Mouse (Mus musculus) brown adipose tissue, adult 24 weeks (tissue): ENCODE measurements at regions not wholly inside any gene's neighbourhood (a gene's known extent, or its start where the extent isn't known, plus 50 kb on each side); places are given as distances from the start of the nearest gene placed in this dataset.

Source experiments
- H3K27ac ChIP-seq: fragments of 200-500 bp; replicated peaks from 2 replicates; pipeline ENCODE4 v1.5.1; 2012; ENCODE audit warnings: low read depth, mild to moderate bottlenecking, low read length
- H3K4me1 ChIP-seq: fragments of 200-500 bp; 2 replicates; pipeline ENCODE4 v1.6.1; 2012; ENCODE audit warnings: low read length, mixed read lengths; ENCODE audit not compliant: control insufficient read depth, insufficient read depth, insufficient read length
- H3K4me3 ChIP-seq: fragments of 200-500 bp; 2 replicates; pipeline ENCODE4 v1.5.1; 2012; ENCODE audit warnings: low read depth, mild to moderate bottlenecking, low read length, moderate library complexity; ENCODE audit not compliant: insufficient read depth

DNA sequence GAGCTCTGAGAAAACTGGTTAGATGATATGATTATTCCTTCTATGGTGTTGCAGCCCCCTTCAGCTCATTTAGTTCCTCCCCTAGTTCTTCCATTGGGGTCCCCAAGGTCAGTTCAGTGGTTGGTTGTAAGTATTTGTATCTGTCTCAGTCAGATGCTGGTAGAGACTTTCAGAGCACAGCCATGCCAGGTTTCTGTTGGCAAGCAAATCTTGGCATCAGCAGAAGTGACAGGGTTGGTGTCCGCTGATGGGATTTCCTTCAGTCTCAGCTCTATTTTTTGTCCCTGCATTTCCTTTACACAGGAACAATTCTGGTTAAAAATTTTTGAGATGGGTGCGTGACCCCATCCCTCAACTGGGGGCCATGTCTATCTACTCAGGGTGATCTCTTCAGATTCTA lies 55.3 kb upstream of the Spaca1 start:
- Histone ChIP-seq H3K4me3 (no peak overlapping the region), H3K27ac (no peak overlapping the region), H3K4me1 (no peaks in the 10 kb centered on the region)

DNA sequence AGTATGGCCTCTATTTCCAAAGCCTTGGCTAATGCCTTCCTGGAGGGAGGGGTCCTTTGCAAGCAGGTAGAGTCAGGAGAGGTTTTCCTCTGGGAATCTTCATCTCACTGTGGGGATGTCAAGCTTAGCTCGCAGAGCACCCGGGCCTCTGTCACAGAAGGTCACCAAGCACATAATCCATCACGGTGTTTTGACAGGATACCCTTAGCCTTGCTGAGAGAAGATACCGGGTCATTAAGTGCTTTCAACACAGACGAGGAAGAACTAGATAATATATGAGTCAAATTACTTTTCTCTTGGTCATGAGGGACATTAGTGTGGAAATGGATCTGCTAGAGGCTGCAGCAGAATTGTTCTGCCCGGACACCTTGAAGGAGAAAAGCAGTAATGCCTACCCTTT lies 64.3 kb upstream of the Spaca1 start:
- H3K4me1 ChIP-seq = no peaks in the 10 kb centered on the region
- no peak overlapping the region for H3K4me3 ChIP-seq
- no peak overlapping the region for H3K27ac ChIP-seq

DNA sequence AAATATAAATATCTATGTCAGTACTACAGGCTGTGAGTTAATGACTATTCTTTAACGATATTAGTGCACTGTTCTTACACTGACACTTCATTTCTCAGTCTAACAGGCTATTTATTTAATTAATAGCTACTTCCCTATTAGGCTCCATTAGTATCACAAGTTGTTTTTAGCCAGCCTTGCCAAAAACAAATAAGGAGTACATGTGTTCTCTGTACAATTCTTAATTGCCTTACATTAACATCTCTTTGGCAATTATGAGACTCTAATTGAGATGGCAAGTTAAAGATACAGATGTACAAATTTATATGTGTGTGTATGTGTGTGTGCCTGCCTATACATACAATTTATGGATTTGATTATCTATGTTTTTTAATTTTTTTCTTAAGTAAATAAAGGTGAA lies 67.1 kb upstream of the Spaca1 start:
- Histone ChIP-seq H3K4me1 (no peaks in the 10 kb centered on the region), H3K27ac (no peak overlapping the region), H3K4me3 (no peak overlapping the region)

DNA sequence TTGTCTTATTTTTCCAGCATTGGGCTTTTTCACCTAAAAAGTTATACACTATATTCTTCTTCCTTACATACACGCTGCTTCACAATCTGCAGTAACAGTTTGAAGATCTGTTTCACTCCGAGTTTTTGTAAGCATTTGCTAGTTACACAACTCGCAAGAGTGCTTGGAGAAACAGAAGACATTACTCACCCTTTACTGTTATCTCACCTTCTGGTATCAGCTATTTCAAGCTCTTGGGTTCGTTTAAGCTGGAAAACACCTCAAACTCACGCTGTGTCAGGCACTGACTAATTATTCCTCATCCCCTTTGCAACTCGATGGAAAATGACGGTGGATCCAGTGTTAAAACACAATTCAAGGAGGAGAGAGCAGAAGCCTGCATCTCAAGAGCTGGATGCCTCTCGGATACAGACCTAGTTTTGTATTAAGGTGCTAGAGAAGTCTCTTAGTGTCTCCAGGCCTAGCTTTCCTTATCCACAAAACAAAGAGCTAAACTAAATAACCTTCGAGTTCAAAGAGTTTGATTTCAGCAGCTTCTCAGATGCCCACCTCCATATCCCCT lies 73.0 kb upstream of the Spaca1 start:
- no peak overlapping the region for H3K27ac ChIP-seq

DNA sequence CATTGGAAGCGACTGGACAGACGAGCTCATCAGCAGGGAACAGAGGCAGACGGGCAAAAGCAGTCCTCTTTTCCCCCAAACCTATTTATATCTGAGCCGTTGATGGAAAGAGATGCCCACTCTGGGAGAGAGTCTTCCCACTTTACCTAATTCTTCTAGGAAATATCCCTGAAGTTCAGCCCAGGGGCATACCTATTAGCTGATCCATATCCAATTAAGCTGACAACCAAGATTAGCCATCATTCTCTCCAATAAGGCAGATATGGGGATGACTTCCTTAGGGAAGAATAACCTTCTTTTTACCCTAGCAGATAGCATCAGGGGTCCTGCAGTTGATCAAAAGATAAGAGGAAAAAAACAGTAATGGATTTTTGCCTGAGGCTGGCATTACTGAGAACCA lies 78.2 kb upstream of the Spaca1 start:
- no peak overlapping the region for H3K27ac ChIP-seq
- no peak overlapping the region for H3K4me3 ChIP-seq
- H3K4me1 ChIP-seq = no peaks in the 10 kb centered on the region

More for the DNA sequence above, 73.0 kb upstream of the Spaca1 start:
- H3K4me1 ChIP-seq = no peaks in the 10 kb centered on the region
- no peak overlapping the region for H3K4me3 ChIP-seq

DNA sequence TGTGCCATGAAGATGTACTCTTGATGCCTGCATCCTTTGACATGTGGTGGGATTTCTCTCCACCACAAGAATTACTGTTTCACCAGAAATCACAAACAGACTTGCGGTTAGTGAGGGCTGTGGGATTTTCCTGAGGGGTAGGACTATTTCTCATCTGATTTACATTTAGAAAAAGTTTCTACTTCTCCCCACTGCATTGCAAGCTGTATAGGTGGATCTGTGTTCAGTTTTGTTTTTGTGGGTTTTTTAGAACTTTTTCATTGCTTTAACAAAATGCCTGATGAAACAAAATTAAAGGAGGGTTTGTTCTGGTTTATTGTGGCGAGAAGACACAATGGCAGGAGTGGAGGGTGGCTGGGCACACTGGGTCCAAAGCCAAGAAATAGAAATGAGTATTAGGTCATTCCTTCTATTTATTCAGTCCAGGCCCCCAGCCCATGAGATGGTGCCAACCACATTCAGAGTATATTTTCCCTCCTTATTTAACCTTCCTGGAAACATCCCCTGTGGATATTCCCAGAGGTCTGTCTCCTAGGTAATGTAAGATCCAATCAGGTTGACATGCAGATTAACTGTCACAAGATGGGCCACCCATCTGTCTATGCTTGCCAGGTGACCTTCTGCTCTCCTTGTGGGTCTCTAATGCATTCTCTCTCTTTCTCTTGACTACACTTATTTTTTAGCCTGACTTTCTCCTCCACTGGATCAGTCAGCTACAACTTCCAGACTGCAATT lies 96.3 kb upstream of the Spaca1 start:
- H3K27ac ChIP-seq = no peak overlapping the region
- no peaks in the 10 kb centered on the region for H3K4me1 ChIP-seq
- H3K4me3 ChIP-seq = no peak overlapping the region

DNA sequence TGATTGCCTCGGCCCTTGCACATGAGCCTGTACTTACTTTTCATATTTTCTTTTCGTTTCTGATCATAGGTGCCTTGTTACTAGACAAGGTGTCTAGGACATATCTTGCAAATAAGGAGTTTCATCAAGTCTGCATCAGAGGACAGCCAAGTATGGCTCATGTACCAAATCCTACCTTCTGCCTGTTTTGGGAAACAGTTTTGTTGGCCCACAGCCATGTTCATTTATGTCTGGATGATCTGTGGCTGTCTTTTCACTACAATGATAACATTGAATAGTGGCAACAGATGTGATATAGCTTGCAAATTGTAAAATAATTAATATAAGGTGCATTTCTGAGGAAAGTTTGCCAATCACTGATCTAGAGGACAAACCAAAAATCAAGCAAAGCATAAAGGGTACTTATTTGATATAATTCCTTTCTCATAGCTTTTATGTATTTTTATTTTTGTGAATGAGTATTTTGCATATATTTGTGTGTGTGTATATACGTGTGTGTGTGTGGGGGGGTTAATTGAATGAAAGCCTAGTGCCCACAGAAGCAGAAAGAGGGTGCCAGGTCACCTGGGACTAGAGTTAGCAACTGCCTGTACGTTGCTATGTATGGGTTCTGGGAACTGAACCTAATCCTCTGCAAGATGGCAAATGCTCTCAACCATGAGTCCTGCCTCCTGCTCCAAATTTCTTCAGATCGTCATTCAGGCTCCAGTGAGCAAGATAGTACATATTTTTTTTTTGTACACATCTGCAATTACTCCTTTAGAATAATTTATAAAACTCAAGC lies 99.2 kb upstream of the Spaca1 start:
- no peaks in the 10 kb centered on the region for H3K4me1 ChIP-seq
- no peak overlapping the region for H3K27ac ChIP-seq
- H3K4me3 ChIP-seq = no peak overlapping the region

DNA sequence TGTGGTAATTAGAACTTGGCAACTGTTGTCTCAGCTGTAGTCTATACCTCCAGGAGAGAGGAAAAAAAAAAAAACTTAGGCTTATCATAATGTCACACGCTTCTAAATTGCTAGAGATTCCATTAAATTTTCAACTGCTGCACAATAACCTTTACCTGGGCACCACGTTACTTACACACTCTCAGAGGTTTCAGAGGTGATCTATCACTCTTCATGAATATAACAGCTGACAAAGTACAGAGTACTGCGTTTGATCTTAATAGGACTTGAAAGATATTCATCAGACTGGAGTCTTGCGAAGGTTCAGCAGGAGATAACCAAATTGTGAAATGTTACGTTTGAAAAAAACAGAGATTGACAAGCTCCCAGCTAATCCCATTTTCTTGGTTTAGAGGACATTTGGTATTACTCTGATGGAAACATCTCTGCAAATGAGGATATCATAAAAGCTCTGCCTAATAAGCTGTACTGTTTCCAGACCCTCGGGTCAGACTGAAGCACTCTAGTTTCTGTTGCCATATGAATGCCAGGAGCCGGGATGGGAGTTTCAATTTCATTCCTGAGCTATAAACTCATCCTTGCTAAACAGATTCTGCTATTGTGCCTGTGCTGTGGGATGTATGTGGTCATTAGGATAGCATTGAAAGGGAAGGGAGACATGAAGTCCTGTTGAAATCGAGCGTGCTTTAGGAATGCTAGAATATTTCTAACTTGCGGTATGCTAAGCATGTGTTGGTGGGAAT lies 101.8 kb upstream of the Spaca1 start:
- Histone ChIP-seq H3K4me1 (no peaks in the 10 kb centered on the region), H3K4me3 (no peak overlapping the region), H3K27ac (no peak overlapping the region)

DNA sequence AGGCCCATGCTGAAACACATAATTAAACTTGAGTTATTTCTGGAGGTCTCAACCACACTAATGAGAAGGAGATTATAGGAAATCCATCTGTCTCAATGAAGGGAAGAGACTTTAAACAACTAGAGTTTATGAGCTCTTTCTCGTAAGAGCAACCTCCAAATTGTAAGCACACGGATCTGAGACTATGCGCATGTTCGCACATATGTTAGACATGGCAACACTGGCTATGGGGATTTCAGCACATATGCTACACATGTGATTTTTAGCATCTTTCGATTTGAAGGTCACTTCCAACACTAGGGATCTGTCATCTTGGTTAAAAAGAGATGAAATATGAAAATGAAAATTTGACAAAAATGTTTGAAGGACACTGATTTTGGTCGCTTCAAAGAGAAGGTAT lies 105.5 kb upstream of the Spaca1 start:
- no peak overlapping the region for H3K27ac ChIP-seq
- no peak overlapping the region for H3K4me3 ChIP-seq
- no peaks in the 10 kb centered on the region for H3K4me1 ChIP-seq

DNA sequence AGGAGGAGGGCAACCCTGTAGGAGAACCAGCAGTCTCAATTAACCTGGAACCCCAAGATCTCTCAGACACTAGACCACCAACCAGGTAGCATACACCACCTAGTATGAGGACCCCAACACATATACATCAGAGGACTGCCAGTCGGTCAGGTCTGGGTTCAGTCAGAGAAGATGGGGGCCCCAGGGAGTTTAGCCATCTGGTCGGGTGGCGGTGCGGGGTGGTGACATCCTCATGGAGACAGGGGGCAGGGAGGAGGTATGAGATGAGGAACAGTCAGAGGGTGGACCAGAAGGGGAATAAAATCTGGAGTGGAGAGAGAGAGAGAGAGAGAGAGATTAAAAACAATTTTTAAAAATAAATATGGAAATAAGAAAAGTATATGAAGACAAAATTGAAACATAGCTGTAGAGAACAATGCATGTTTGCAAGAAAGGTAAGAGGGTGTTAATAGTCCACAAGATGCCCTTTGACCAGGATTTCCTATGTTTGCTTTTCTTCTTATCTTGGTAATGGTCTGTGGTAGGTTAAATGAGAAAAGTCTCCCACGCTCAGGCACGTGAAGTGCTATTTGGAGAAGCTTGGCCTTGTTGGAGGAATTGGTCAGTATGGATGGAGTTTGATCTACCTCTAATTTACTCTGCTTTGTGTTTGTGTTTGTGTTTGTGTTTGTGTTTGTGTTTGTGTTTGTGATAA lies 108.0 kb upstream of the Spaca1 start:
- H3K4me1 ChIP-seq = no peaks in the 10 kb centered on the region
- H3K4me3 ChIP-seq = no peak overlapping the region
- H3K27ac ChIP-seq = no peak overlapping the region

DNA sequence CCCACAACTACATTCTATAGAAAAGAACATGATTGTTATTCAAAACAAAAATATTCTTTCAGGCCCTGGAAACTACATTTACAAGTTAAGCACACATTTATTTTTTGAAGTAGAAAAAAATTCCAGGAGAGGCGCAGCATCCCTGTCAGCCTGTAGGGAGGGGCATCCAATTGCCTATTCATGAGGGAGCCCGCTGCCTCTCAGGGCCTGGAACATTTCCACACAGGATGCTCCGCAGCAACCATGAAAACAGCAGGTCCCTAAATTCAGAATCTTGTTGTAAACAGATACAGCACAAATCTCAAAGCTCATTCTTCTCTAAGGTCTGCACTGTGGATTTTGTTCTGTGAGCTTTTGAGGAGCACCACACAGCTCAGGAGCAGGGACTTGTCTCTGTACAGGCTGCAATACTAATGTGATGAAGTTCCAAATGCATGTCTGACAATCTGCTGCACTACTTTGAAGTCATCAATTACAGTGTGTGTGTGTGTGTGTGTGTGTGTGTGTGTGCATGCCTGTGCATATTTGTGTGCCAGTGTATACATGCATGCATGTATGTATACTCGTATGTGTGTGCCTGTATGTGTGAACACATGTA lies 121.4 kb upstream of the Spaca1 start:
- Histone ChIP-seq H3K4me1 (no peaks in the 10 kb centered on the region), H3K4me3 (no peak overlapping the region)

DNA sequence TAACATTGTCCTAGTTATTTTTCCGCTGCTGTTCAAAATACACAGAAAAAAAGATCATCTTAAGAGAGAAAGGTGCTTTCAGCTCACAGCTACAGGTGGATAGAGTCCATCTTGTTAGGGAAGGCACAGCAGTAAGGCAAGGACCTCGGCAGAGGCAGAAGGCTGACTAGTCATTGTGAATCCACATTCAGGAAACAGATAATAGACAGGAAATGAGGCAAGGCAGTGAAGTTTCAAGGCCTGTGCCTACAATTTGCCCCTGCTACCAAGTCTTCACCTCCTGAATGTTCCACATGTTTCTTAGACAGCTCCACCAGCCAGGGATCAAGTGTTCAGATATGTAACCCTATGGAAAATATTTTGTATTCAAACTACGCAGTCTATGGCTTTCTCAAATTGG lies 122.0 kb upstream of the Spaca1 start:
- no peaks in the 10 kb centered on the region for H3K4me1 ChIP-seq
- no peak overlapping the region for H3K27ac ChIP-seq
- no peak overlapping the region for H3K4me3 ChIP-seq

More for the DNA sequence above, 121.4 kb upstream of the Spaca1 start:
- no peak overlapping the region for H3K27ac ChIP-seq

DNA sequence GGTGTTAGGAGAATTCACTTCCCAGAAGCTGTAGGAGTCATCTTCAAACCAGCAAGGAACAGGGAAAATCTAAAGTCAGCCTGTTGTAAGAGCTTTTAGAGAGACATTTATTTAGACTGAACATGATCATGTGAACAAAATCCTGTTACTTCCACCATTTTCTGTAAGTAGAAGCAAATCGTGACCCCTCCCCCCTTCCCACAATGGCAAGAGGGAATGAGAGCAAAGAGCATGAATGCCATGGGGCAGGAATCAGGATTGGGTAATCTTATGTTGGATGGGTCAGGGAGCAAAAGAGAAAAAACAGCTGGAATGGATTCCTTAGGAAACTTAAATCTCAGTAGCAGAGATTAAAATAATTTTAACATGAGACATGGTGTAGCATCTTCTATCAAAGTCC lies 127.4 kb upstream of the Spaca1 start:
- peaks cover 2% of the 10 kb centered on the region; the same call in 1 of the 2 replicates for H3K4me1 ChIP-seq
- H3K4me3 ChIP-seq = no peak overlapping the region
- peak overlapping the region; percentile 95 for H3K27ac ChIP-seq

DNA sequence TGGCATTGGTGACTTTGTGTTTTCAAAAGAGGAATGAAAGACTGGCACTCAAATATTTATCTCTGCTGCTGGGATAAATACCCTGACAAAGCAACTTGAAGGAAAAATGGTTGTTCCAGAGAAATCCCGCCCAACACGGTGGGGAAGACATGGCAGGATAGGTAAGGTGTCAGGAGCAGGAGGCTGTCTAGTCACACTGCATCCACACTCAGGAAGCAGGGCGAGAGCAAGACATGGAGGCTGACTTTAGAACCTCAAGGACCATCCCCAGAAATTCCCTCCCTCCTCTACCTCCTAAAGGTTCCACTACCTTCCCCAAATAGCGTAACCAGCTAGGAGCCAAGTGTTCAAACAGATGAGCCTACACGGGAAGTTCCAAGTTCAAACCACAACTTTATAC lies 136.5 kb upstream of the Spaca1 start:
- H3K4me1 ChIP-seq = no peaks in the 10 kb centered on the region
- H3K4me3 ChIP-seq = no peak overlapping the region
- no peak overlapping the region for H3K27ac ChIP-seq
